Mouse (Mus musculus): ENCODE results near the gene Dlg2. TPM values are rescaled to one million over a fixed set of nuclear protein-coding genes. Genes with fewer than 3 reads are reported as not detected.

Gene Dlg2
- total RNA-seq, 2 experiments from 2014 or later, result 1.9 to 3.1 TPM

- intact Hi-C loops (cut with DNase I), result no loop called here
- no peak for DNase-seq
Measured at GRCm38 (mm10) chr7:92463080-92463877, 1986.8 kb downstream of the Dlg2 start.

DNA sequence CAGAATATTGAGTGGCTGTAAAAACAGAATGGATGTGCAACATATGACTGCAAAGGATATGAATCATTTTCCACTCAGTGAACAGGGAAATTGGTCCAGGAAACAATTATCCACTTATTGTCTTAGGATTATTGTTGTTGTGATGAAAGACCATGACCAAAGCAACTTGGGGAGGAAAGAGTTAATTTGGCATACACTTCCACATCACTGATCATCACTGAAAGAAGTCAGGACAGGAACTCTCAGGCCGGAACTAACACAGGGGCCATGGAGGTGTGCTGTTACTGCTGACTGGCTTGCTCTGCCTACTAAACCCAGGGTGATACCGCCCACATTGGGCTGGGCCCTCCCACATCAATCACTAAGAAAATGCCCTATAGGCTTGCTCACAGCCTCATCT, 1987.8 kb downstream of the Dlg2 start:
- intact Hi-C loops (cut with DNase I), result no loop called here
- no peak for DNase-seq

DNA sequence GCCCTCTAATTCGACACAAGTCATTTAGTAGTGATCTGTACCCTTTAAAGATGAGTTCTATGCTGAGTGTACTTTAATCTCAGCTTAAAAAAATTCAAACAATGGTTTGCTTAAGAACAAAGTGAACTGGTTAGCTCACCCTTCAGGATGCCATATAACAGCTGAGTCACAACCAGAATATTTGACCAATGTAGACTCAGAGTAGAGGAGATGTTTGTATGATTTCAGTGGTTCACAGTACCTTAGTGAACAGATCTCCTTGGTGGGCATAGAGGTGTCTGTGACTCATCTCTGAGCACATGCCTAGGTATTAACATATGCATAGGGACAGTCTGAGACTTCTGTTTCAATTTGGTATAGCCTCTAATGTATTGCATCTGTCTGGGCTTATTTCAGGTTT, 2002.7 kb downstream of the Dlg2 start:
- intact Hi-C loops (cut with DNase I), result no loop called here
- no peak for DNase-seq

- intact Hi-C loops (cut with DNase I), result no loop called here
- DNase-seq, result no peak
Measured at GRCm38 (mm10) chr7:92479748-92480147, 2003.3 kb downstream of the Dlg2 start.

- intact Hi-C loops (cut with DNase I), result no loop called here
- no peak for DNase-seq
Measured at GRCm38 (mm10) chr7:92483346-92483745, 2006.9 kb downstream of the Dlg2 start.

DNA sequence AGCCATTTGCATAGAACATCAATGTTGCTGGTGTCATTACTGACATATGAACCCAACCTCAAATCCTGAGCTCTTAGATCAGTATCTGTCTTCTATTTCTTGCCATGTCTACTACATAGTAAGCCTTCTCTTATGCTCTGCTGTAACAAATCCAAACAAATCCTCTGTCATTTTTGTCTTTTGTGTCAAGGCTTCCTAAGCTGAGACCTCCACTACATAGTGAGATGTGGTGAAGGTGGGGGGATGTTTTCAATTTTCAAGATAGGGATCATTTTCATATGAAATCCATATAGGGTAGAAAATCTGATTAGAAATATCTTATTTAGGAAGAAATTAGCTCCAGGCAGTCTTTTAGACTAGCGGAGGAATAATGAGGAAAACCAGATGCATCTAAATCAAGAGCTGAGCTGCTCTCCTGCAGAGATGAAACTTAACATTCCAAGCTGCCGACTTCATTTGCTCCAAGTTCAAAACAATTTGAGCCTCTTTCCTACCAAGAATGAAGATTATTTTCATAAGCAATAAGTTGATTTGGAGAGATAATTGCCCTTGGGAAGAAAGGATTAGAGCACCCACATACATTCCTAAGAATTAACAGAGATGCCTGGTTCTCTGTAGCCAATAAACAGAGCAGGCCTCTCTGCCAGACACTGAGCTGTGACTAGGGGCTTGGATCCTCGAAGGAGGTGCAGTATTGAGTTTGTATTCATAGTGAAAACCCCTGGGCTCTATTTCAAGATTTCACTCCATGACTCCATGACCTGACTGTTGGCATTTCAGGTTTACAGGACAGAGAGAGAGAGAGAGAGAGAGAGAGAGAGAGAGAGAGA, 2009.6 kb downstream of the Dlg2 start:
- intact Hi-C loops (cut with DNase I), result no loop called here
- no peak for DNase-seq

DNA sequence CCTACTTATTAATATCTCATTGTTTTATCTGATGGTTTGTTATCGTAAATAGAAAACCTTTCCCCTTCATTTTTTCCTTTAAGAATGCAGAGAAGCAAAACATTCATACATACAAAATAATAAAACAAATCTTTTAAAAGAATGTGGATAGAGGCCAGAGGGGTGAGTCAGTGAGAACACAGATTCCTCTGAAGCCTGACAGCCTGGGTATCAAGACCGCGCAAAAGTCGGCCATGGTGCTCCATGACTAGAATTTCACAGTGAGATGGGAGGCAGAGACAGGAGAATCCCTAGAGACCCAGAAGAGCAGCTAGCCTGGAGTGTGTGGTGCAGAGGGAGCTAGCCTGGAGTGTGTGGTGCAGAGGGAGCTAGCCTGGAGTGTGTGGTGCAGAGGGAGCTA, 2010.4 kb downstream of the Dlg2 start:
- no peak for DNase-seq
- intact Hi-C loops (cut with DNase I), result no loop called here

DNA sequence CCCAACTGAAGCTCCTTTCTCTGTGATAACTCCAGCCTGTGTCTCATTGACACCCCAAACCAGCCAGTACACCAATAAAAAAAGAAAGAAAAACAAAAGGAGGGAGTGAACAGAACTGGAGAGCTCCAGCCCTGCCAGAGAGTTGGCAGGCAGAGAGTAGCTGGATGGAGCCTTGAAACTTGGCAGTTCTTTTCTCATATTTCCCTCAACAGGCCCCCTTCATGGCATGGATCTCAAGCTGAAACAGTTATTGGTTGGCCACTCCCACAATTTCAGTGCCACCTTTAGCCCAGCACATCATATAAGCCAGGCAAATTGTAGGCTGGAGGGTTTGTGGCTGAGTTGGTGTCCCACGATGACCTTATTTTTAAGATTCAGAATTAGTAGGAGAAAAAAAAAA, 2015.8 kb downstream of the Dlg2 start:
- DNase-seq, result no peak
- intact Hi-C loops (cut with DNase I), result no loop called here

DNA sequence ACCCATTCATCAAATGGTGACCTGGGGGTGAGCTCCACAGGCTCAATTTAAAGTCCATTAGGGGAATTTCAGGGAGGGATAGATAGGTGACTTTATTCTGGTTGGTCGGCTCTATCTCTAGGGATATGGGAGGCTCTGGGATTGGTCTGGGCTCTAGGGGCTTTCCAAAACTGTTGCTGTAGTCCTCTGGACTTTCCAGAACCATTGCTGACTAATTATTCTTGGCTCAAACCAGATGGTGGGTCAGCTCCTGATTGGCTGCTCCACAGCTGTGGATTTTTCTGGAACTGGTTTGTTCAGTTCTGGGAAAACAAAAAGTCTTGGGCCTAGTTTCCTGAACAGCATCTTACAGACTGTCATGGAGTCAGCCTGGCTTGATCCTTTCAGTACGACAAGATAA, 2017.0 kb downstream of the Dlg2 start:
- DNase-seq, result peak in 1 of 2 experiments; percentile 2
- intact Hi-C loops (cut with DNase I), result no loop called here

Other genes starting within 250 kb of the Dlg2 start
- gene Ccdc83, start 210.9 kb upstream of the Dlg2 start, total RNA-seq (2021), result under 1 TPM; 0.24 to 0.28 TPM
- 1 to 10 TPM; 2.6 to 2.7 TPM for gene Sytl2, start 174.4 kb upstream of the Dlg2 start, total RNA-seq (2021)
- under 1 TPM; 0.22 to 0.24 TPM for gene Ccdc89, start 50.1 kb upstream of the Dlg2 start, total RNA-seq (2021)
- 10 to 100 TPM; 18.5 to 21.5 TPM for gene Crebzf, start 33.9 kb upstream of the Dlg2 start, total RNA-seq (2021)
- gene Tmem126a, start 19.4 kb upstream of the Dlg2 start, total RNA-seq (2021), result 100 to 1,000 TPM; 120 to 136 TPM
- 10 to 100 TPM; 24.7 to 25.6 TPM for gene Tmem126b, start 671 bp upstream of the Dlg2 start, total RNA-seq (2021)